Mouse (Mus musculus) right cerebral cortex, adult 18-20 months (tissue): ENCODE measurements around the gene Mettl23.

Source experiments
- DNase-seq: peaks from one replicate; pipeline ENCODE4 v3.0.0; 2022; ENCODE audit warnings: mixed read lengths

The Mettl23 gene

GRCm38 (mm10) chr11:116843261-116844233, at the start of gene Mettl23, which contains the start of gene Jmjd6:
Mettl23 (plus strand) TSS chr11:116843278.
Jmjd6 (minus strand) TSS chr11:116843449.
- DNase-seq, result peak; percentile 99

- DNase-seq, result no peak
Observed at GRCm38 (mm10) chr11:116799364-116799763, 43.7 kb upstream of the Mettl23 start.

GRCm38 (mm10) chr11:116801106-116801505, 42.0 kb upstream of the Mettl23 start:
- no peak for DNase-seq

DNA sequence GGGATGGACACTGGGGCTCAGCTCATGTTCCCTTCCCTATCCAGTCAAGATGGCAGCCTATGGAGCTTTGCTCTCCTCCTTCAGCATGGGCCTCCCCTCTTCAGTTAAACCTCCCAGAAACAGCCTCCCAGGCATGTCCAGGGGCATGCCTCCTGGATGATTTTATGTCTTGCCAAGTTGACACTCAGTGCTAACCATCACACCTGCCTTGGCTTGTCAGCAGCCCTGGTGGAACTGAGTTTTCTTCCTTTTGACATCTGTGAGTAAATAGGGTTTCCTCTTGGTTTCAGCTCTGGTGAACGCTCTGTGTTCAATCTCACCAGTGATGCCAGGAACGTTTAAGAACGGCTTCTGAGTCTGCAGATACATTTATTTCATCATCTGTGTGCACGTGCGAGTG, 40.4 kb upstream of the Mettl23 start:
- DNase-seq, result no peak

DNA sequence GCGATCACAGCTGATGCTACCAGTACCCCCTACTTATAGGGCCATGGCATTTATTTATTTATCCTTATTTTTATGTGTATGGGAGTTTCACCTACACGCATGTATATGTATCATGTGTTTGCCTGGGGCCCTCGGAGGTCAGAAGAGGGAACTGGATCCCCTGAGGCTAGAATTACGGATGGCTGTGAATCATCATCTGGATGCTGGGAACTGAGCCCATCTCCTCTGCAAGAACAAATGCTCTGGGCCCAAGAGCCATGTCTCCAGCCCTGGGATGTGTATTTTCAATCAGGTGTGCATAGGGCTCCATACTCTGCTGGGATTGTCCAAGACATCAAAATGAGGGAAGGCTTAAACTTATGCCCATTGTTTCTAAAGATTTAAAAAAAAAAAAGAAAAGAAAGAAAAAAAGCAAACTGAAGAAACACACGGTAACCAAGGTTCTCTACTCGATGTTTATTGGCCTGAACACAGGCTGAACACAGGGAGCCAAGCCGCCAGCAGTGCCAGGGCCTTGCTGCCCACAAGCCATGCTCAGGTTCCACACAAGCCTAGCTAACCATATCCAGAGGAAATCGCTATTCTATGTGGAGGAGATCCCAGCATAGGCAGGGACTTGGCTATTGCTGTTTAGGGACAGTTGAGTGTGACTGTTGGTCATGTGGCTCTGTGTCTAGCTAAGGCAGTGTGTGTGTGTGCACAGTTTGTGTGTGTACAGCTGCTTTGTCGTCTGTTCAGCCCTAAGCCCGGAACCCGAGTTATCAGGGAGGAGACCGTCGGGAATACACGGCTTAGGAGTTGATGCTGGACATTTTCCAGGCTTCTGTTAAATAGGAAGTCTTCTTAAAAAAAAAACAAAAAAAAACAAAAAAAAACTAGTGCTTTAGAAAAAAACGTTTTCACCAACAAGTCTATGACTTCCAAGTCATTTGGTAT, 36.7 kb upstream of the Mettl23 start:
- DNase-seq, result no peak

DNA sequence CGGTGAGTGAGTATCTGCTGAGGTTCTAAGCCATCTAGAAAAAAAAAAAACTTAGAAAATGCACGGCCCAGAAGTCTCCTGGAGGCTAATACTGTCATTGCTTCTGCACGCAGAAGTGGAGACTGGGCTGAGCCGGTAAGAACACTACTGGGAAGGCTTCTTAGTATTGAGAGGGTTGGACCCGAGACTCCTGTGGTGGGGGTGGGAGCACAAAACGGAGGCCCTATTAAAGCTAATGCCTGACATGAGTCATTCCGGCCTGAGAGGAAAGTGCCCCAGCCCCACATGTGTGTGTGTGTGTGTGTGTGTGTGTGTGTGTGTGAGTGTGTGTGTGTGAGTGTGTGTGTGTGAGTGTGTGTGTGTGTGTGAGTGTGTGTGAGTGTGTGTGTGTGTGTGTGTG, 36.0 kb upstream of the Mettl23 start:
- DNase-seq, result no peak

DNA sequence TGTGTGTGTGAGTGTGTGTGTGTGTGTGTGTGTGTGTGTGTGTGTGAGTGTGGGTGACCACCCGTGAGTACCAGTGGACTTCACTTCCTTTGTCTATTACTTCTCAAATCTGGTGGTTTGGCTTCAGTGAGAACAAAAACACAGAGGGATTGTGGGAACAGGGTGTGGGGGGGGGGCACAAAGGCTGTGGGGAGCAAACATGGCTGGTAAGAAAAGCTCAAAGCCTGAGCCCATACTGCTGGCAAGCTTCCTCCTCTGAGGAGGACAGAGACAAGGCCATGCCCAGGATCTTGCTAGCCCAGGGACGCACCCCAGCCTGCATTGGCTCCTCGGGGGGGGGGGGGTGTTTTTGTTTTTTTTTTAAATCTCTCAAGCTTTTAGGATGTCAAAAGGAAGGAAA, 35.6 kb upstream of the Mettl23 start:
- DNase-seq, result no peak

GRCm38 (mm10) chr11:116807938-116808606, 35.0 kb upstream of the Mettl23 start:
- peak; percentile 79 for DNase-seq

DNA sequence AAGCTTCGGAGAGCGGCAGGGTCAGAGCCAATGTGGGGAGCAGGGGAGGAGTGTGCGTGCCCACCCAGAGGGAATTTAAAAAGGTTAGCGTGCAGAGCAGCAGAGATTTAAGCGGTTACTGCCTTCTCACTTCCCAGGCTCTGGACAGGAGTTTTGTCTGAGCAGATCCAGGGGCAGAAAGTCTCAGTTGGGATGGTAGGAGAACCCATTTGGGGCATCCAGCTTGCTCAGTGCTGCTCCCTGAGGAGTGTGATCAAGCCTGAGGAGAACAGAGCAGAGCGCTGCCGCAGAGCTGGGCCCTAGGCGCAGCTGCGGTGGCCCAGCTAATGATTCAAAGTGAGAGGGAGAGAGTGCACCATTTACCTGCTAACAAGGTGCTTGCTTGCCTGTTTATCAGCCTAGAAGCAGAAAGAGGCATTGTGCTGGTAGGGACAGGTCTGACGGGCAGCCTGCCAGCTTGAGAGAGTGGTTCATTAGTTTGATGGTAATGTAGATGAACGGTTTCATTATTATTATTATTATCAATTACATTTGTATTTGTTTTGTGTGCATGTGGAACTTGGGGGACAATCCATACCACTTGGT, 34.2 kb upstream of the Mettl23 start:
- DNase-seq, result no peak

DNA sequence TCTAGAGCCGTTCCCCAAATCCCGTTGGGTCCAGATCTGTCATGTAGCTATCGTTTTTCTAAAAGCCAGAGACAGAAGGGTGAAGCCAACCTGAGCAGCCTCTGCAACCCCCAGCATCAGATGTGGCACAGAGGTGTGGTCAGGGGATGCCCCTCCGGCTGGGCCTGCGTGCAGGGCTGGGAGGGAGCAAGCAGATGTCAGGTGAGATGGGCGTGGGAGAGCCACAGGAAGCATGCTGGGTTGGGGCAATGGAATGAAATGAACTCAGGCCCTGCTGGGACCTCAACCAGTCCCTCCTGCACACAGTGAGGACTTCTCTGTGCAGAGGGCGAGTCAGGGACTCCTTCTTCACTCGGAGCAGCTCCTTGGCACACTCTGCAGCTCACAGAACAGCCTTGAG, 33.6 kb upstream of the Mettl23 start:
- DNase-seq, result no peak

GRCm38 (mm10) chr11:116810528-116810927, 32.5 kb upstream of the Mettl23 start:
- no peak for DNase-seq

GRCm38 (mm10) chr11:116810983-116811901, 31.8 kb upstream of the Mettl23 start:
- DNase-seq, result peak; percentile 89

- DNase-seq, result no peak
Observed at GRCm38 (mm10) chr11:116812793-116813529, 30.1 kb upstream of the Mettl23 start.

GRCm38 (mm10) chr11:116813610-116814009, 29.5 kb upstream of the Mettl23 start:
- no peak for DNase-seq

DNA sequence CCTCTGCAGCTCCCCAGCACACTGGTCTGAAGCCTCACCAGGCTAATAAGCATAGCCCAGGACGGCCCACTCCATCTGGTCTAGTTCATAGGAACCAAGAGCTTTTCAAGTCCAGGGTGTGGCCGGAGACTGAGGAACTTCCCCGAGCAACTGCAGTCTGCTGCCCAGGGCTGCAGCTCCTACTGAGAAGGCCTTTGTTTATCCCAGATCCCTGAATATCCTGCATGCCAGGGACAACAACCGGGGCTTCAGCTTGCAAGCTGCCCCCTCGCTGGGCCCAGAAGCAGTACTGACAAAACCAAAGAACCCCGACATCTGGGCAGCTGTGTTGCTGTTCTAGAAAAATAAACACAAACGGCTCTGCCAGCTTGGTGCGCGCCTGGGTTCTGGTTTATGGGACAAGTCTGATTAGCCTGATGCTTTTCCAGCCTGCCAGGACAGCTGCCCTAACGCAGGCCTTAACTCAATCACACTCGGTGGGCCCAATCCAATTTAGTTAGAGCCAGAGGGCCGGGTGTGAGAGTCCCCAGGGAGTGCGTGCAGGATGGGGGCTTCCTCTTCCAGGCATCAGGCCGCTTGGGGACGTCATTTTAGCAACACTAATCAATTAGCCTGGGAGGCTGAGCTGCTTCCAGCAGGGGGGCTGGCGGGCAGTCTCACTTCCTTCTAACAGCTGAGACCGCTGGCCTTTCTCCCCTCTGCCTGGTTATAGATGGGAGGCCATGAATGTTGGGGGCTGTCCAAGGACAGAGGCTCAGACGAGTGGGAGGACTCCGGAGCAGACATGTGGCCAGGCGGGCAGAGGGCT, 28.8 kb upstream of the Mettl23 start:
- no peak for DNase-seq

DNA sequence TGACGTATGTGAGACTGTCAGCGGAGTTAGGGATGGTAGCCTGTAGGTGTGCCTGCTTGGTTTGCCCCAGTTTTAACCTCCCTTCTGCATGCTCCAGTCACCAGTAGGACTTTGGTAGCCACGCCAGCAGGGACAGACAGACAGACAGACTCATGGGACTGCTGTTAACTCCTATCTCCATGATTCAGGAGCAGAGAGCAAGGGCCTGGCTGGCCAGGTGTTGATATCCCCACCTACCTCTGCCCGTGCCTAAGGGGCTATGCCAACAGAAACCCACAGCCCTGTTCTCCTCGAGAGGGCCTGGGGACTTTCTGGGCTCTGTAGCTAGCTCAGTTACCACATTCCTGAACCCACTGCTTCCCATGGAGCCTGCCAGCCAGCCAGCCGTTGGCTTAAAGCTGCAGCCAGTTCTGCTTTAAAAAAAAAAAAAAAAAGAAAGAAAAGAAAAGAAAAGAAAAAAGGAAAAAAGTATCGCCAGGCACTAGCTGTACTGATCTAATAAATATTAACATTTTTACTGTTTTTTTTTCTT, 28.1 kb upstream of the Mettl23 start:
- no peak for DNase-seq

DNA sequence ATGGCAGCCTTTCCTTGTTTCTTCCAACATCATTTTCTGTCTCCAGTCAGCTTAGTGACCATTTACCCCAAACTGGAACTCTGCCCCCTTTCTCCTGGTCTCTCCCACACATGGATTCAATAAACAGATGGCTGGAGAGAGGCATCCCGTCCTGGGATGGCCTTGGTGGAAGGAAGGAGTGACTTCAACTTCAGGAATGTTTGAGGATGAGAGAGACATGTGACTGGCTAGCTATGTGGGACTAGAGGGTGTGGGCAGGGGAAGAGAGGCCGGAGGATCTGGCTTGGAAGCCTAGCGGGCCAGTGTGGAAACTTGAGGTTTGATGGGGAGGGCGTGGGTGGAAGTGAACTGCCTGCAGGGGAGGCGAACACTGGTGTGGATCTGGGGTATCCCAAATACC, 26.3 kb upstream of the Mettl23 start:
- DNase-seq, result no peak

DNA sequence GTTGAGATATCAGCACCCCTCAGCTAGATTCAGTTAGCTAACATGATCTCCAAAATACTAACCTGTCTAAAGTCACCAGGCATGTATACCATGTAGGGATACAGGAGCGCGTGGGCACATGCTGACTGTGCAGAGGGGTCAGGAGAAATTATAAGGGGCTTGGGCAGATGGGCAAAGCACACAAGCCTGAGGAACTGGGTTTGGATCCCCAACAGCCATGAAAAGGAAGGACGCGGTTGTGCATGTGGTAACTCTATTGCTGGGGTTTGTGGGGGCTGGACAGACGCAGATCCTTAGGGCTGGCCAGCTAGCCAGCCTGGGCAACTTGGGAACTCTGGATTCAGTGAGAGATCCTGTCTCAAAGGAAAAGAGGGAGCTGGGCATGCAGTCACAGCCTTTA, 25.5 kb upstream of the Mettl23 start:
- DNase-seq, result no peak

DNA sequence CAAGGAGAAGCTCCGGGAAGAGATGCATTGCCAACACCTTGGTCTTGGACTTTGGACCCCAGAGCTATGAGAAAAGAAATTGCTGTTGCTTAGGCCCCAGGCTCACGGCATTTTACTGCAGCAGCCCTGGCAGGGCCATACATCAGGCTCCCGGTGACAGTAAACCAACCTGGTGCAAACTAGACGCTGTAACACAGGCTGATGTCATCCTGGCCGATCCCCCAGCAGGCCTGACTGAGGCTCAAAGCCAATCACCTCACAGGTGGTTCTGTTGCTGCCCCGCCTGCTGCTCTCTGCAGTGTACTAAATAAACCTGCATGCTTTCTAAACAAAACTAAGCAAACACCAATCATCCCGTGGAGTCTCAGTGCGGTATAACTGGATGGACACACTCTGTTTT, 24.4 kb upstream of the Mettl23 start:
- DNase-seq, result no peak
